Mouse (Mus musculus): Measurements from ENCODE around the gene Hibadh. TPM values are rescaled to one million over a fixed set of nuclear protein-coding genes. Genes with fewer than 3 reads are reported as not detected.

The Hibadh gene
- total RNA-seq, 2 experiments from 2014 or later, result 219 to 227 TPM

- DNase-seq, result no peak
Observed at GRCm38 (mm10) chr6:52638471-52639185, 1.6 kb downstream of the Hibadh start.

DNA sequence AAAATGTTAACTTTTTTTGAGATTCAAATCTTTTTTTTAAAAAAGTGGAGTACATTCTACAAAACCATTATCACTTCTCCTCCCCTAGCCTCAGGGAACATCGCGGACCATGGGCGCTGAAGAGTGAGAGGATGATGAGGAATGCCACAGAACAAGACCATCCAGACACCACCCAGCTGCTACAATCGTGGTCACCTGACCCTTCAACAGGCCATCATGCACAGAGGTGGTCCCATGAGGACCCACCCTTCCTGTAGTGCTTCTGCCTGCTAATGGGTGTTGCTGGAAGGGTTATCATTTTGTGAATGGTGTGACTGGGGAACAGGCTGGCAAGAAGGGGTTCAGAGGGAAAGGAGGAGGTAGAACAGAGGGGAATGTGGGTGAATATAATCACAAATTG lies 2.9 kb downstream of the Hibadh start:
- DNase-seq, result no peak

GRCm38 (mm10) chr6:52635395-52635794 lies 4.8 kb downstream of the Hibadh start:
- no peak for DNase-seq

- DNase-seq, result no peak
Observed at GRCm38 (mm10) chr6:52630625-52631024, 9.6 kb downstream of the Hibadh start.

GRCm38 (mm10) chr6:52629180-52629579 lies 11.0 kb downstream of the Hibadh start:
- DNase-seq, result no peak

- no peak for DNase-seq
Observed at GRCm38 (mm10) chr6:52626735-52627134, 13.5 kb downstream of the Hibadh start.

DNA sequence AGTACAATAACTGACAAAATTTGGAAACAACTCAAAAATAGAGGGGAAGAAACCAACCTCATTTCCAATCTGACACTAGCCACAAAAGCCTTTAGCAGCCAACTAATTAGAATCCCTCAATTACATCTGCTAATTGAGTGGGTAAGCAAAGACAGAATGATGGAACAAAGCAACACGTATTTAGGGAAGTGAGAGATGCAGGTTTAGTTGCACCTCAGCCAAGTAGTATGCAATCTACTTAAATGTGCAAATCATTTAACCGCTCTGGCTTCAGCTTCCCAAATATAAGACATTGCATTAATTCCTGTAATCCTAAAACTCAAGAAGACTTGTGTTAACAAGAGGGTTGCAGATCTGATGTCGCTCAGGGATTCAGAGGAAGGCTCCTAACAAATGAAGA lies 16.4 kb downstream of the Hibadh start:
- no peak for DNase-seq

DNA sequence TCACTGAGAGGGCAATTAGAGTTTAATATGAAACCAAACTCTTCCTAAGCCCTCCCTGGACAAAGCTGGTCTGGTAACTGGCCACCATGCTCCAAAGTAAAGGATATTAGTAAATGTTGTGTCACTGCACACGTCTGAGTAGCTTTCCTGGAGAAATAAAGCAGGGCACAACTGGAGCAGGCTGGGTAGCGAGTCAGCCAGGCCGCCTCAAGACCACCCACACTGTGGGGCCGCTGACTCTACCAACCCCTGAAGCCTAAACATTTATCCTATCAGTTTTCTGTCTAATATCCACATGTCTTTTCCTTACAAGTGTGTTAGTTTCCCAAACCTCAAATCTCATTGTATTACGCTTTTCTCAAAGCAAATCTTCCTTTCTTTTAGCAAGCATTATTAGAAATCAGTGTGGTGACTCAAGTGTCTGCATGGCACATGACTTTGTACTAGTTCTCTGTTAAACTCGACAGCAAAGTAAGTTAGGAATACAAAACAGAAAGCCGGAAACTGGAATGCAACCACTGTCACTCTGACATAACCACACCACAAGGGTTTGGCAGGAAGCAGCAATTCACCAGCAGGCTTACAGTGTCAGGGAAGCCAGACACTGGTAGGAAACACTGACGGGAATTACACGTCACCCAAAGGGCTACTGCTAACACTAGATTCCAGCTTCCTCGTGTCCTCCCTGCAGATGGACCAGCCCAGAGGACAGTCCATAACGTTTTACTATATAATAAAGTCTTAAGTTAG lies 18.3 kb downstream of the Hibadh start:
- DNase-seq, result peak; percentile 12

- DNase-seq, result no peak
Observed at GRCm38 (mm10) chr6:52620090-52620489, 20.1 kb downstream of the Hibadh start.

DNA sequence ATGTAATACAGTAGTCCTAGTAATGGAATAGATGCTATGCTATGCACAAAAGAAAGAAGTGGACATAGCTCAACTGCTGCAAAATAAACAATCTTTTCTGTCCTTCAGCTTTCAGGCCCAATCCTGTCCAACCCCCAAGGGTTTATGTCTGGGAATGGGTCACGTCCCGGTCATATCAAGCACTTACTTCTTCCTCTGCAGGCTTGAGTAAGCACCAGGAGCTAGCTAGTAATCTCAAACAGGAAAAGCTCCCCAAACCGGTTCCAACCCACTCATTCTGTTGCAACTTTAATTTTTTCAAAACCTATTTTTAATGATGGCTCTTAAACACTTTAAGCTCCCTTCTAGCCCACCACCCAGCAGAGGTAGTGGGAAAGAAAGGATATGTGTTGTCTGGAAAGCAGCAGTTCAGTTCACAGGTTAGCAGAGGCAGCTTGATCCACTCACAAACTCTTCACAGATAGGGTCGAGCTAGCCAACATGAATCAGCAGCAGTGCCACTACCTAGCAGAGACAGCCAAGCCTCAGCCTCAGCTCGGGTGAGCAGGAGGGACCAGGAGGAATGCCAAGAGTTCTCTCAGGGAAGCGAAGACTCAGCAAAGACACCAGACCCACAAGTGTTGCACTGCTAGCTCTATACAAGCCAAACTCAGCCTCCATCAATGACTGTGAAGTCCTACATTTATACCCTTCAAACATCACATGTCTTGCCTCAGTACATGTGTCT lies 30.4 kb downstream of the Hibadh start:
- DNase-seq, result no peak

DNA sequence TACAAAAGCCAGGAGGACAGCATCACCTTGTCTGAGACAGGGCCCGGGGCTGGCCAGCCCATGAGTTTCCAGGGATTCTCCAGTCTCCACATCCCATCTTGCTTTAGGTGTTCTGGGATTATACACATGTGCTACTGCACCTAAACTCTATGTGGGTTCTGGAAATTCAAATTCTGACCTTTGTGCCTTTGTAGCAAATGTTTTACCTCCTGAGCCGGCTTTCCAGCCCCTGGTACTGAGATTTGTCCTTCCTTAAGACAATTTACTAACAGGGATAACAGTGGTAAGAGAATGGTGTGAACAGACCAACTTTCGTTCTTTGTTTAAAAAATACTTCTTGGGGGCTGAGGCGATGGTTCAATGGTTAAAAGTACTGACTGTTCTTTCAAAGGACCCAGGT lies 32.1 kb downstream of the Hibadh start:
- no peak for DNase-seq

DNA sequence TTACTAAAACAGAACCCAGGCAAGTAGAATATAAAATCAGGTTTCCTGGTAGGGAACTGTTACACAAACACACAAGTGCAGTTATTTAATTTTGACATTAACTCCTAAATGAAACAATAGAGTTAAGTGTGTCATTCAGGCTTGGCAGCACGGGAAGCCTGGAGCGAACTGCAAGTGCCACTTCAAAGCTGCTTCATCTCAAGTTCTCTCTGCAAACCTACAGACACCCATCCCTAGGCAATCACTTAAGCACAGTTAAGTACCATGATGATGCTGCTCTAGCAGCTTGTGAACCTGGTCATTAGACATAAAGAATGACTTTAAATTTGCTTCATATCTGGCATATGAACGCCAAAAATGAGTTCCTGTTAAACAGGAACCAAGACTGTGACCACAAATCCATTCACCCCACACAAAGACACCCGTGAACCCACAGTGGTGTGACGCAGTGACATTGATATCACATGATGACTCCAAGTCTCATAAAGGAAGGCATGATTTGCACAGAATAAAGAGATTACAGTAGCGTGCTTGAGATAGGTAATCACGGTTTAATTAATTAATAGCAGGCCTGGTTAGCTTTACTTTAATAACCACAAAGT lies 33.3 kb downstream of the Hibadh start:
- no peak for DNase-seq

DNA sequence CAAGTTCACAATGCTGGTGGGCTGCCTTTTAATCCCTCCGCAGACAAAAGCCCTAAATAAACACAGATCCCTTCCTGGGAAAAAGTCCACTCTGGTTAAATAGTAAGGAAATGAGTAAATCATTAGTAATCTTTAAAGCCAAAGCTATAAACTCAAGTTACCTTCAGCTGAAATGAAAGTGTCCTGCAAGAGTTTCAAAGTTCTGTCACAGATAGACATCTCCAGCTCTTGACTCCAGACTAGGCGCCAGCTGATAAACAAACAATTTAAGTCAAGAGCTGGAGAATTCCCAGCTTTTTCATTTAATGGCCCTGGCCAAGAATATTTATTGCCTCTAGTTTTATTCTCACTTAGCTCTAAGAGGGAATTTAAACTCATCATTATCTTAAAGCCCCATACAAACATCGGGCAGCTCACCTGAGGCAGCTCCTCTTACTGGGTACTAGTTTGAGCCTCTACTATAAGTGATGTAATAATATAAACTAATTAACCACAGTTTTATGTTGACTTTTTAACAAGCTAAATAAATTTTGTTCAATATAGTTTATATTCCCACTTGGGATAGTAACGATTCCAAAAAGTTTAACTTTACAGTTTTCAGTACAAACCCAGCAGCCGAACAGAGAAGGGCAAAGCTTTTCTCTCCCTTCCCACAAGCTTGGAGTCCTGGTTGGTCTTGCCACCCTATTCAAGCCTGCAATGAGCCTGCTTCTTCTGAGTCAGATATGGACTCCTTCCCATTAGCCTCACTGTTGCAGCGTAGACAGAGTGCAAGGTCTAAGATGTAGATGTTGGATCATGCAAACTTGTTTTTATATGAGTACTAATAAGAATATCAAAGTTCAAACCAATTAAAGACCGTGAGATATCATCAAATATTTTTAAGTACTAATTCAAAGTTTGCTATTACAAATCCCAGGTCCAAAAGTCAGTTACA lies 38.2 kb downstream of the Hibadh start:
- no peak for DNase-seq

DNA sequence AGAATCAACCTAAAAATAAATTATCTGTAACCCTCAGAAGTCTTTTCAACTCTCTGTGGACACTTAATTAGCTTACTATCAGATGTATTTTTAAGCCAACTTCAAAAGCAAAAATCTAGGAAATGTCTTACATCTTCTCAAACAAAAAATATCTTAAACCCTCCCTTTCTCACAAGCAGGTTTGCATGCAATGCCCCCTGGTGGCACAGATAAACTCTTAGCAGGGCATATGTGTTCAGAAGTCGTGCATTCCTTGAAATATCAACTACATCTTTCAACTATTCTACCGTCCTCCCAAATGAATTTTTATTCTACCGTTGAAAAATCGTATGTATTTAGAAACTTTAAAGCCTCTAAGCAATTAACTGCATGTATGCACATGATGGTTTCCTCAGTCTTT lies 39.1 kb downstream of the Hibadh start:
- DNase-seq, result peak; percentile 57

- DNase-seq, result no peak
Observed at GRCm38 (mm10) chr6:52594752-52595151, 45.4 kb downstream of the Hibadh start.

DNA sequence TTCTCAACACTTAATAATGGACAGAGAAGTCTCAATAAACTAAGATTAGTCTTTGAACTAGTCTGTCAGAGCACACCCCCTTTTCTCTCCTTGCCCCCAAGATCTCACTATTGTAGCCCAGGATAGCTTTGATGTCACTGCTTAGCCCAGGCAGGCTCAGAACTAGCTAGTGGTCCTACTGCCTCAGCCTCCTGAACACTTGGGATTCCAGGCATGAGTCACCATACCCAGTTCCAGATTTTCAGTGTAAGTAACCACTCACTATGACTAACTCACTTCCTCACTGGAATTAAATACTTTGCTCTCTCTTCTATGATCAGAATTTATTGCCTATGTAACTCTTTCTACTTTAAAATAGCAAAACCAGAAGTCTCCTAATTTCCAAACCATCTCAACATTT lies 53.6 kb downstream of the Hibadh start:
- DNase-seq, result no peak

DNA sequence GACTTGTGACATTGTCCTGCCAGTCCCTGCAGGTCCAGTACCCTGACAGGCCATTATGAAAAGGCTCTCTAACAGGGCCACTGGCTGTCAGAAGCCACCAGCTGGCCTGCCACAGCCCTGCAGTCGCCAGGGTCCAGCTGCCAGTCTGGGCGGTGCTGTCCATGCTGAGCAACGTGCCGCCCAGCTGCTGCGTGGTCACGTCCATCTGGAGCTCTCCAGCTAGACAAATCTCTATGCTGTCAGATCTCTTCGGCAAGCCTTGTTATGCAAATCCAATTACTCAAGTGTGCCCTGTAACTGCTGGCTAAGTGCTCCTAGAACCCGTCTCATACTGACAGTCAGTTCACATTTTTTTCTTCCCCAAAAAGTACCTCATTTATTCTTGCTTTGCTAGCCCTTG lies 55.8 kb downstream of the Hibadh start:
- peak; percentile 49 for DNase-seq

- no peak for DNase-seq
Observed at GRCm38 (mm10) chr6:52581081-52581480, 59.1 kb downstream of the Hibadh start.

- no peak for DNase-seq
Observed at GRCm38 (mm10) chr6:52578322-52578721, 61.9 kb downstream of the Hibadh start.

DNA sequence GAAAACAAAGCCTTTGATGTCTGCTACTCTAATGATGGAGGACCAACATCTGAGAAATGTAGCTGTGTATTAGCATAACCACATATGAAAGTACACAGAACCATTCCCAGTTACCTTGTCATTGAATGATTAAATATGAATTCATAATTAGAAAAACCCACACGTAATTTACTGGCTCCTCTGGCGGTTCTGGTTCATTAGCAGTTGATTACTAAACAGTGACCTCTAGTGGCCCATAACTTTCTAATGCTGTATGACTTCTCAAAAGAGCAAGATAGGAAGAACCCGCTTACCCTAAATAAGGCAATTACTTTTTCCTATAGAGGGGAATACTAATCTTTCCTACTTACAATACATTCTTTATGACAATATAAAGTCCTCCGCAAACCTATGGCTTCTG lies 62.9 kb downstream of the Hibadh start:
- no peak for DNase-seq

GRCm38 (mm10) chr6:52568706-52569105 lies 71.5 kb downstream of the Hibadh start:
- no peak for DNase-seq

All from adrenal gland, postnatal 10 days (tissue).